Mouse (Mus musculus) embryonic facial prominence, embryonic 15.5 days (tissue): ENCODE measurements around the gene Cstad. TPM values are rescaled to one million over a fixed set of nuclear protein-coding genes. Genes with fewer than 3 reads are reported as not detected.
A peak's percentile ranks its signal among the peaks of the same experiment; 100 is the strongest.

Experiments used
- ATAC-seq: fragments of 200-750 bp; cut with Nextera tagmentation; 2 replicates; pipeline ENCODE4 v1.8.0; 2017; ENCODE audit warnings: low read depth, moderate TSS enrichment; ENCODE audit not compliant: insufficient number of reproducible peaks, low FRiP score, low TSS enrichment
- H3K27ac ChIP-seq: fragments of 300-500 bp; sonication (generic); replicated peaks from 2 replicates; pipeline ENCODE4 v1.5.1; 2015; ENCODE audit warnings: mild to moderate bottlenecking, inconsistent platforms
- H3K27me3 ChIP-seq: fragments of 300-500 bp; sonication (generic); 2 replicates; pipeline ENCODE4 v1.6.1; 2015; ENCODE audit warnings: inconsistent platforms
- H3K36me3 ChIP-seq: fragments of 300-500 bp; sonication (generic); 2 replicates; pipeline ENCODE4 v1.6.1; 2015; ENCODE audit warnings: mild to moderate bottlenecking, inconsistent platforms
- H3K4me1 ChIP-seq: fragments of 300-500 bp; sonication (generic); 2 replicates; pipeline ENCODE4 v1.6.1; 2015; ENCODE audit warnings: inconsistent platforms
- H3K4me2 ChIP-seq: fragments of 300-500 bp; sonication (generic); replicated peaks from 2 replicates; pipeline ENCODE4 v1.6.1; 2015; ENCODE audit warnings: mild to moderate bottlenecking, inconsistent platforms
- H3K4me3 ChIP-seq: fragments of 300-500 bp; sonication (generic); replicated peaks from 2 replicates; pipeline ENCODE4 v1.5.1; 2015; ENCODE audit warnings: mild to moderate bottlenecking, inconsistent platforms
- H3K9ac ChIP-seq: fragments of 300-500 bp; sonication (generic); 2 replicates; pipeline ENCODE4 v1.6.1; 2015; ENCODE audit warnings: inconsistent platforms
- H3K9me3 ChIP-seq: fragments of 300-500 bp; sonication (generic); replicated peaks from 2 replicates; pipeline ENCODE4 v1.6.1; 2016; ENCODE audit warnings: inconsistent platforms
- WGBS: fragments of 180-500 bp; shearing (Covaris S2); methylation state at CpG from one replicate; pipeline ENCODE4 v1.1.7; 2015; 5-methylcytosine and 5-hydroxymethylcytosine counted together
- polyA plus RNA-seq: library from polyadenylated mRNA; unstranded; fragments of >200 nt; fragmentation: Nextera tagmentation; extraction: Ambion mirVana; gene quantifications from 2 replicates; pipeline ENCODE4 v1.2.1, GENCODE M21; 2015

Gene Cstad
- polyA plus RNA-seq, 1 experiment from 2014 or later: 3.2 TPM

DNA sequence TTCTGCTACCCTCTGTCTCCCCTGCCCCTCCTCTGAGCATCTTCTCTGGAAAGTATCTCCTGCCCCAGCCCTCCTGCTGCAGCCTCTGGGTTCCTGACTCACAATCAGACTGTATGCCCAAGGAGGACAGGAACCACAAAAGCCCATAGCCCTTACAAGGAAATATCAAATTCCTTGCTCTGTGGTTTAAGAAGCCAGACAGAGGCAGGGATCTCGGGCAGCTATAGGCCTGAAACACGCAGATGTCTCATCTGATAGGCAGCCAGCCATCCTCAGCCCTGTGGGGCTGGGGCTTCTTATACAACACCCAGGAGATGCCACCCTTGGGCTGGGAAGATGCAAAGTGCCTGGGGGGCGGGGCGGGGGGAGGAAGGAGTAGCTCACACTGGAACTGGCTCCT, 956 bp downstream of the Cstad start:
- Histone ChIP-seq H3K27me3 (no peaks in the 10 kb centered on the region), H3K4me3 (peak overlapping the region; percentile 56), H3K27ac (peak overlapping the region; percentile 98), H3K4me1 (peaks cover 53% of the 10 kb centered on the region), H3K4me2 (peak overlapping the region; percentile 72), H3K36me3 (no peaks in the 10 kb centered on the region), H3K9me3 (no peaks in the 10 kb centered on the region), H3K9ac (no peak overlapping the region)
- ATAC-seq: no peak
- WGBS: 58% methylated on average over 4 of the region's 4 CpGs

DNA sequence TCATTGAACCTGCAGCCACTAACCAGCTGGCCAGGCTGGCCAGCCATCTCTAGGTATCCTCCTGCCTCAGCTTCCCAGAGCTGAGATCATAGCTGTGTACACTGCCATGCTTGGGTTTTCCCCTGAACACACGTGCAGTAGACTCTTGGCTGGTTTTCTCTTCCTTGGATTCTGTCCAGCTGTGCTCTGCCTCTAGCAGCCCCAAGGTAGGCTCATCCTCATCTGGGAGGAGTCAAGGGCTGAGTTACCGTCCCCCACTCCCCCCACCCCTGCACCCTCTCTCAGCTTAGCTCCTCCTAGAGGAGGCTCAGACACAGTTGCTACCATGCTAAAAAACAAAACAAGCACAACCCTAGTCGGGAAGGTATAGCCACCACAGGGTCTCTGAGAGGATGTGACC, 4.8 kb downstream of the Cstad start:
- Histone ChIP-seq H3K4me2 (no peak overlapping the region), H3K27ac (peak overlapping the region; percentile 96), H3K27me3 (no peaks in the 10 kb centered on the region), H3K36me3 (no peaks in the 10 kb centered on the region), H3K4me1 (peaks cover 62% of the 10 kb centered on the region), H3K9me3 (no peaks in the 10 kb centered on the region), H3K9ac (no peak overlapping the region), H3K4me3 (no peak overlapping the region)
- ATAC-seq: no peak
- 35% methylated on average over 3 of the region's 3 CpGs for WGBS

DNA sequence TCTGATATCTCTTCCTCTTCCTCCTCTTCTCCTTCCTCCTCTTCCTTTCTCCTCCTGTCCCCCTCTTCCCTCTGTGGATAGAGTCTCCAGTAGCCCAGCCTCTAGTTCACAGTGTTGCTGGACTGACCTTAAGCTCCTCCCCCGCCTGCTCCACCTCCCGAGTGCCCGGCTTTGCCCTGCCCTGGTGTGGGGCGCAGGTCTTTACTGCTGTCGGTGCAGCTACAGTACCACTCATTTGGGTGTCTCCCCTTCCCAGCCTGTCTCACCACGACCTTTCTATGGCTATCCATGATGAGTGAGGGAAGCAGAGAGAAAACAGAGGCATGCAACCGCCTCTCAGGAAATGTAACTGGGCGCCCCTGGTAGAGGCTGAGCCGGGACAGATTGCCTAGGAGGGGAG, 5.5 kb downstream of the Cstad start:
- WGBS: 6% methylated on average over 9 of the region's 9 CpGs
- H3K4me2 ChIP-seq: peak overlapping the region; percentile 39
- peaks cover 64% of the 10 kb centered on the region for H3K4me1 ChIP-seq
- H3K9ac ChIP-seq: peak overlapping the region; percentile 3; the same call in 1 of the 2 replicates
- ATAC-seq: no peak
- H3K36me3 ChIP-seq: no peaks in the 10 kb centered on the region
- H3K9me3 ChIP-seq: no peaks in the 10 kb centered on the region
- H3K4me3 ChIP-seq: 0 out of 2 replicates have a peak overlapping the region, but pooled peaks have one; percentile 5
- no peaks in the 10 kb centered on the region for H3K27me3 ChIP-seq
- peak overlapping the region; percentile 96 for H3K27ac ChIP-seq

DNA sequence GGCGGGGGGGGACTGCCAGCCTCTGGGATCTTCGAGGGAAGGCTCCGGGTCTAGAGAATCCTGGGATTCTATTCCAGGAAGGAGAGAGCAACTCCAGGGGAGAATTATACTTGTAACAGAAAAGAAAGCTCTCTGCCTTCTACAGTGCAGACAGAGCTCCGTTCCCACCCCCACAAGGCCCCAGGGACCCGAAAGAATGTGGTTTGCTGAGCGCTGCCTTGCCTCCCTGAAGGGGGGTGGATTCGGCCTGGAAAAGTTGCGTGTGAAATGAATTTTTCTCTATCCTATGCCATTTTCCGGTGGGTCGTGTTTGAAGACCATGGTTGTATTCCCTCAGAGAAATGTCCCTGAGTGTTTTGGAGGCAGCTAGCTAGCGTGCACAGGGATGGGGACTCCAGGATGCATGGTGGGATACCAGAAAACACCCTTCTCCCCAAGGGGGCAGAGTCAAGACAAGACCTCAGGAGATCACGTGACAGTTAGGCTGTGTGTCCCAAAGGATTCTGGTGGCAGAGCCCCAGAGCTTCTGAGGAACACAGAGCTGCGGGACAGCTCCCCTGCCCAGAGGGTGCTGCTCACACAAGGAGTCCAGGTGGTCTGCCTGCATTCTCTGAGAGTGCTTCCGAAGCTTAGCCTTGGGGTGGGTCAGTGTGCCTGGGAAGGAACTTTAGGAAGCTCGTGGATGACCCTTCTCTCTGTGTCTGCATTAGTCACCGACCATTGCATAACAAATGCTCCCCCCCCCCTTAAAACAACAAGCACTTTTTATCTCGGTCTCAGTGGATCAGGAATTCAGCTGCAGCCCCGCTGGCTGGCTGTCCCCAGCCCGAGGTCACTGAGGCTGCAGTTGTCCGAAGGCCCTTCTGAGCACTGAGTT, 6.4 kb downstream of the Cstad start:
- H3K4me3 ChIP-seq: 0 out of 2 replicates have a peak overlapping the region, but pooled peaks have one; percentile 5
- peak overlapping the region; percentile 39 for H3K4me2 ChIP-seq
- peak overlapping the region; percentile 96 for H3K27ac ChIP-seq
- no peaks in the 10 kb centered on the region for H3K36me3 ChIP-seq
- H3K4me1 ChIP-seq: peaks cover 64% of the 10 kb centered on the region
- 0 out of 2 replicates have a peak overlapping the region, but pooled peaks have one; percentile 3 for H3K9ac ChIP-seq
- H3K9me3 ChIP-seq: no peaks in the 10 kb centered on the region
- 0 out of 2 replicates have a peak, but pooled peaks have one; percentile 55 for ATAC-seq
- 6% methylated on average over 19 of the region's 20 CpGs for WGBS
- no peaks in the 10 kb centered on the region for H3K27me3 ChIP-seq

DNA sequence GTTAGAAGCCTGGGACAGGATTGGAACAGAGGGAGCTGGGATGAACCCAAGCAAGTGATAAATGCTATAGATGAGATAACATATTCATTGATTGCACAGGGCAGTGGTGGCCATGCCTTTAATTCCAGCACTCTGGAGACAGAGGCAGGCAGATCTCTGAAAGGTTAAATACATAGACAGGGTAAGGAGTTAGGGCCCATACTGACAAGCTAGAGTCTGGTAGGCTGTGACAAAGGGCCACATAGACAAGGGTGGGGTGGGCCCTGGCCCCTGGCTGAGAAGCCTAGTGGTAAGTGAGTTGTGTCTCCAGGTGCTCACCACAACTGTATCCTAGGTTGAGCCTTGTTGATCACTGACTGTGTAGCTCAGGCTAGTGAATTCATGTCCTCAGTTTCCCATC, 7.6 kb downstream of the Cstad start:
- no peaks in the 10 kb centered on the region for H3K9me3 ChIP-seq
- H3K36me3 ChIP-seq: no peaks in the 10 kb centered on the region
- H3K9ac ChIP-seq: no peak overlapping the region
- H3K27me3 ChIP-seq: no peaks in the 10 kb centered on the region
- peak overlapping the region; percentile 96; the same call in 1 of the 2 replicates for H3K27ac ChIP-seq
- no peak overlapping the region for H3K4me3 ChIP-seq
- H3K4me1 ChIP-seq: peaks cover 75% of the 10 kb centered on the region
- H3K4me2 ChIP-seq: no peak overlapping the region
- no peak for ATAC-seq

DNA sequence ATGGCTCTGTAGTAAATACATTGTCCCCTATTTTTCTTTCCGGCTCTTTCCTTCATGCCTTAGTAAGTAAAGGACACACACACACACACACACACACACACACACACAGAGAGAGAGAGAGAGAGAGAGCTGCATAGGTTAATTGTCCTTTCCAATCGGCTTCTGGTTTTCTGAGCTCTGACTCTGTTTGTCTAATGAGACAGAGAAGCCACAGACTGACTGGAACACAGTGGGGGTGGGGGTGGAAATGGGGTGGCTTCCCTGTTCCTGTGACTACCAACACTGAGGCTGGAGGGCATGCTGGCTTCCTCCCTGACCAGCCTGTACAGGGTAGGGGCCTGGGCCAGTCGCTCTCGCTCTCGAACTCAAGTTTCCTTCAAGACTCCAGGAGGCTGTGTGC, 8.9 kb downstream of the Cstad start:
- H3K4me2 ChIP-seq: no peak overlapping the region
- H3K27ac ChIP-seq: peak overlapping the region; percentile 92
- no peak overlapping the region for H3K4me3 ChIP-seq
- peaks cover 81% of the 10 kb centered on the region for H3K4me1 ChIP-seq
- H3K9ac ChIP-seq: no peak overlapping the region
- 52% methylated on average over 5 of the region's 5 CpGs for WGBS
- no peaks in the 10 kb centered on the region for H3K36me3 ChIP-seq
- no peaks in the 10 kb centered on the region for H3K9me3 ChIP-seq
- ATAC-seq: no peak
- no peaks in the 10 kb centered on the region for H3K27me3 ChIP-seq

GRCm38 (mm10) chr2:30604880-30605761, 10.3 kb downstream of the Cstad start:
- 2% methylated on average over 30 of the region's 32 CpGs for WGBS
- H3K4me1 ChIP-seq: peaks cover 74% of the 10 kb centered on the region
- H3K36me3 ChIP-seq: no peaks in the 10 kb centered on the region
- H3K4me2 ChIP-seq: peak overlapping the region; percentile 47
- no peaks in the 10 kb centered on the region for H3K9me3 ChIP-seq
- no peaks in the 10 kb centered on the region for H3K27me3 ChIP-seq
- peak overlapping the region; percentile 15 for H3K4me3 ChIP-seq
- peak; percentile 63; the same call in 1 of the 2 replicates for ATAC-seq
- peak overlapping the region; percentile 92 for H3K27ac ChIP-seq
- no peak overlapping the region for H3K9ac ChIP-seq

DNA sequence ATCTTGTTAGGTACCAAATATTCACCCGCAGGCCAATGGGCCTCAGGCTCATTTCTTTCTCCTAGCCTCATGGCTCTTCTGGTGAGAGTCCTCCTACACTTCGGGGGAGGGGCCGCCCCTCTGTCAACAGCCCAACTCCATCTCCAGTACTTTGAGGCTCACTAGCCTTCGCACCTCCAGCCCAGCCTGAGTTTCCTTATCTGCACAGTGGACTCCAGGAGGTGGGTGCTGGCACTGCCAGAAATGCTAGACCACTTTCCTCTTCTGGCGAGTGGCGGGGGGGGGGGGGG, 10.9 kb downstream of the Cstad start:
- WGBS: 18% methylated on average over 4 of the region's 6 CpGs
- peaks cover 68% of the 10 kb centered on the region for H3K4me1 ChIP-seq
- H3K27me3 ChIP-seq: no peaks in the 10 kb centered on the region

DNA sequence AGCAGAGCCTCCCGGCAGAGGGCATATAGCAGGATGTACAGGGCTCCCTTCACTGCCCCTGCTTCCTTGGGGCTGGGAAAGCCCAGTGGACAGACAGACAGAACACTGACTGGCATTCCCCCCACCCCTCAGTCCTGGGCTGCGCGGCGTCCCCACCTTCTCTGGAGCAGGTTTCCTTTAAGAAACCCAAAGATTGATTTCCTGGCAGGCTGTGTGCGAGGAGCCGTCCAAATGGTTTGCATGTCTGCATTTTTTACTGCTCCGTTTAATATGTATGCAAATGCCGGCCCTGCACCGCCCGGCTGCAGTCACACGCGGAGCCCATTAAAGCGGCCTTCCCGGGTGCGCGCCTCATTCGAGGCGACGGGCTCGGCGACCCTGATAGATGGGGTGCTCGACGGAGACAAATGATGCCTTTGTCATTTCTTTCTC, 11.8 kb downstream of the Cstad start:
- peak overlapping the region; percentile 35 for H3K4me2 ChIP-seq
- no peaks in the 10 kb centered on the region for H3K27me3 ChIP-seq
- 0 out of 2 replicates have a peak, but pooled peaks have one; percentile 15 for ATAC-seq
- H3K36me3 ChIP-seq: no peaks in the 10 kb centered on the region
- no peaks in the 10 kb centered on the region for H3K9me3 ChIP-seq
- H3K4me1 ChIP-seq: peaks cover 59% of the 10 kb centered on the region
- H3K9ac ChIP-seq: no peak overlapping the region
- WGBS: 13% methylated on average over 23 of the region's 23 CpGs
- H3K27ac ChIP-seq: peak overlapping the region; percentile 92
- H3K4me3 ChIP-seq: no peak overlapping the region; the same call in 1 of the 2 replicates

More for the DNA sequence above, 10.9 kb downstream of the Cstad start:
- Histone ChIP-seq H3K36me3 (no peaks in the 10 kb centered on the region), H3K9ac (no peak overlapping the region), H3K4me2 (peak overlapping the region; percentile 47), H3K4me3 (no peak overlapping the region), H3K9me3 (no peaks in the 10 kb centered on the region), H3K27ac (peak overlapping the region; percentile 92)
- no peak for ATAC-seq

DNA sequence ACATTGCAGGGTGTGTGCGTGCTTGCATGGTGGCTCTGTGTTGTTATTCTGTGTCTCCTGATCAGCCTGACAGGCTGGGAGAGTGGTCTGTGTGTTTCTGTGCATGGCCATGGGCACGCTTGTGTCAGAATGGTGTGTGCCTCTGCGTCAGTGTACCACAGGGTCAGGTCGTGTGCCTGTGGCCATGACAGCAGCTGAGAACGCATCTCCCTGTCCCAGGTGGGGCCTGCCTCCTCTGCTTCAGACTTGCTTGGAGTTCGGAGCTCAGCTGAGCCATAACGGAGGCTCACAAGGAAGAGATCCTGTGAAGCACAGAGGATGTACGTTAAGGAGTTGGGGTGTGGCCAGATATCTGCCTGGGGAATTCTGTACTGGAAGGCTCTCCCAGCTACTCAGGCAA, 13.1 kb downstream of the Cstad start:
- no peak overlapping the region for H3K4me3 ChIP-seq
- WGBS: 64% methylated on average over 8 of the region's 8 CpGs
- H3K27me3 ChIP-seq: no peaks in the 10 kb centered on the region
- H3K27ac ChIP-seq: peak overlapping the region; percentile 28; the same call in 1 of the 2 replicates
- H3K9me3 ChIP-seq: no peaks in the 10 kb centered on the region
- no peak for ATAC-seq
- no peak overlapping the region for H3K9ac ChIP-seq
- no peak overlapping the region for H3K4me2 ChIP-seq
- H3K4me1 ChIP-seq: peaks cover 51% of the 10 kb centered on the region
- no peaks in the 10 kb centered on the region for H3K36me3 ChIP-seq

DNA sequence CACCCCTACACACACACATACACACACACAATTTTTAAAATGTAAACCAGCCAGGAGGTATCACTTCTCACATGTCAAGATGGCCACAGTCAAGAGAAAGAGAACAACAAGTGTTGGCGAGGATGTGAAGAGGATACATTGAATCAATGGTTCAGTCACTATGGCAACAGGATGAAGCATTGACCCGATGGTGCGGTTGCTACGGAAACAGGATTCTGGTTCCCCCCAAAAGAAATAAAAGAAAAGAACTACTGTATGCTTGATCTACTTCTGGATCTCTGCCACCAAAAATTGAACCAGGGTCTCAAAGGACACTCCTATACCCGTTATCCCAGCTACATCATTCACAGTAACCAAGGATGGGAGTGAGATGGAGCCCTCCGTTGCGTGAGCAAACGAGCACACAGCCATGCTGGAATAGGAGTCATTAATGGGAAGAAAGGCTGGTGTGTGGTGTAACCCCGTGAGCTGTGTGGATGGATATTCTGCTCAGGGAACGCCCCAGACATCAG, 13.9 kb downstream of the Cstad start:
- Histone ChIP-seq H3K9ac (no peak overlapping the region), H3K36me3 (no peaks in the 10 kb centered on the region), H3K9me3 (no peaks in the 10 kb centered on the region), H3K27ac (no peak overlapping the region), H3K4me3 (no peak overlapping the region), H3K27me3 (no peaks in the 10 kb centered on the region), H3K4me2 (no peak overlapping the region), H3K4me1 (peaks cover 49% of the 10 kb centered on the region)
- WGBS: 79% methylated on average over 10 of the region's 10 CpGs
- no peak for ATAC-seq
